ENCODE assay signal across 33 mouse cellular contexts in the genomic region with DNA sequence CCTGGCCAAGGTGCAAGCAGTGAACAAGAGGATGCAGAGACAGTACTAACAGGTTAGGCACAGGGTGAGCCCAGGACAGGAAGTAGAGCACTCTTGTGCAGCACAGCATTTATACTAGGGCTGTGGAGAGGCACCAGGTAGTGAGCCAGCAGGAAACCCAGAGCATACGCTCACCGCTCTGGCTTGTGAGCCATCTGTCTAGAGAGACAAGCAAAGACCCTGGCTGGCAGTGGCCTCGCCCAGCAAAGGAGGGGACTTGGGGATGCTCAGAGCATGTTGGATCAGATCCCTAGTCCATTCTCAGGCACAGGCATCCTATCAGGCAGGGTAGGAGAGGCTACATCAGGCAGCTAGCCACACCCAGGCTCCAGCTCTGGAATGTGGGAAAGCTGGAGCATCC.
DNase-seq lines count a peak whose midpoint lies in the region; ATAC-seq and TF ChIP-seq lines count a peak whose summit lies in the region.
"Had no signal": no experiment of that assay in that cellular context is flagged by ENCODE, and none has a peak within 500 bp of the region (broad histone marks: within the 10 kb centered on the region; RNA-seq: fewer than 3 reads in every experiment).

No protein-coding gene starts in this region.

- TF ChIP-seq CTCF in intestine, postnatal 0 days (IDR thresholded peaks at IDR 0.05; ENCODE audit: low read depth), result no peak

- H3K9ac ChIP-seq in hindbrain, embryonic 13.5 days, result no peak overlapping the region
- H3K9ac ChIP-seq in hindbrain, embryonic 16.5 days (ENCODE audit: low read depth, low read length), result no peak overlapping the region
- no peak overlapping the region for H3K9ac ChIP-seq in kidney, embryonic 14.5 days (ENCODE audit: low read depth, low read length)
- no peak overlapping the region for H3K9ac ChIP-seq in intestine, postnatal 0 days (ENCODE audit: low read depth, low read length)
- H3K9ac ChIP-seq: embryonic facial prominence, embryonic 13.5 days; kidney, embryonic 15.5 days; limb, embryonic 15.5 days; liver, embryonic 15.5 days; lung, embryonic 15.5 days; neural tube, embryonic 15.5 days; stomach, embryonic 15.5 days had no signal

- no peaks in the 10 kb centered on the region for H3K27me3 ChIP-seq in hindbrain, embryonic 13.5 days
- H3K27me3 ChIP-seq in hindbrain, embryonic 16.5 days (replicated peaks; ENCODE audit: control insufficient read depth, insufficient read depth, low read length), result no peaks in the 10 kb centered on the region
- no peaks in the 10 kb centered on the region for H3K27me3 ChIP-seq in kidney, embryonic 14.5 days (ENCODE audit: control insufficient read depth, insufficient read depth, low read length)
- no peaks in the 10 kb centered on the region for H3K27me3 ChIP-seq in intestine, postnatal 0 days (replicated peaks; ENCODE audit: control insufficient read depth, insufficient read depth, low read length)
- H3K27me3 ChIP-seq: CH12.LX; embryonic facial prominence, embryonic 13.5 days; kidney, embryonic 15.5 days; limb, embryonic 15.5 days; liver, embryonic 15.5 days; lung, embryonic 15.5 days; neural tube, embryonic 15.5 days; stomach, embryonic 15.5 days had no signal

- DNase-seq in ZHBTc4 (ENCODE audit: low read depth, low spot score), result peak; percentile 9
- peak; percentile 85 for DNase-seq in cerebellum, adult 11-12 months
- DNase-seq in cerebellum, postnatal 10 days, result peak; percentile 71 to 81
- DNase-seq: adrenal gland, adult 8-10 months; B cell, adult 2 months; embryo, embryonic 11 days; gastrocnemius, adult 2 months; heart, postnatal 4 days; kidney, postnatal 36 days; layer of hippocampus, adult 9-11 months; lung, postnatal 4 days; right cerebral cortex, adult 18-20 months; right cerebral cortex, postnatal 4 days; thymus, postnatal 36 days had no signal

- peaks cover 34% of the 10 kb centered on the region for H3K4me1 ChIP-seq in hindbrain, embryonic 13.5 days (replicated peaks)
- H3K4me1 ChIP-seq in hindbrain, embryonic 16.5 days (ENCODE audit: control insufficient read depth, insufficient read depth, low read depth, low read length), result peaks cover 16% of the 10 kb centered on the region
- H3K4me1 ChIP-seq in kidney, embryonic 14.5 days (ENCODE audit: control insufficient read depth, insufficient read depth, low read length), result no peaks in the 10 kb centered on the region
- H3K4me1 ChIP-seq in intestine, postnatal 0 days (replicated peaks; ENCODE audit: control insufficient read depth, insufficient read depth, low read length), result no peaks in the 10 kb centered on the region
- H3K4me1 ChIP-seq: liver, embryonic 15.5 days; lung, embryonic 15.5 days had no signal

- no peak overlapping the region for H3K4me3 ChIP-seq in hindbrain, embryonic 13.5 days
- H3K4me3 ChIP-seq in hindbrain, embryonic 16.5 days (ENCODE audit: low read length), result no peak overlapping the region
- no peak overlapping the region for H3K4me3 ChIP-seq in kidney, embryonic 14.5 days (ENCODE audit: low read length)
- H3K4me3 ChIP-seq in intestine, postnatal 0 days (ENCODE audit: low read depth, low read length), result no peak overlapping the region
- H3K4me3 ChIP-seq: embryonic facial prominence, embryonic 13.5 days; erythroblast, embryonic 14.5 days; gastrocnemius, adult 2 months; heart, embryonic 10.5 days; kidney, embryonic 15.5 days; limb, embryonic 15.5 days; liver, embryonic 15.5 days; lung, embryonic 15.5 days; midbrain, embryonic 10.5 days; neural tube, embryonic 15.5 days; stomach, embryonic 15.5 days had no signal

- WGBS in hindbrain, embryonic 13.5 days, result 93% methylated on average over 3 of the region's 3 CpGs
- WGBS in hindbrain, embryonic 16.5 days, result 71% methylated on average over 3 of the region's 3 CpGs
- WGBS in kidney, embryonic 14.5 days, result 100% methylated on average over 3 of the region's 3 CpGs
- WGBS in intestine, postnatal 0 days, result 92% methylated on average over 3 of the region's 3 CpGs

- H3K4me2 ChIP-seq in hindbrain, embryonic 13.5 days, result no peak overlapping the region
- no peak overlapping the region for H3K4me2 ChIP-seq in hindbrain, embryonic 16.5 days (ENCODE audit: low read length)
- H3K4me2 ChIP-seq in kidney, embryonic 14.5 days (replicated peaks; ENCODE audit: low read depth, low read length), result no peak overlapping the region
- no peak overlapping the region for H3K4me2 ChIP-seq in intestine, postnatal 0 days (replicated peaks; ENCODE audit: low read depth)
- H3K4me2 ChIP-seq: embryonic facial prominence, embryonic 13.5 days; kidney, embryonic 15.5 days; limb, embryonic 15.5 days; liver, embryonic 15.5 days; lung, embryonic 15.5 days; neural tube, embryonic 15.5 days; stomach, embryonic 15.5 days had no signal

- ATAC-seq in hindbrain, embryonic 13.5 days (ENCODE audit: low FRiP score), result no peak
- no peak for ATAC-seq in hindbrain, embryonic 16.5 days
- ATAC-seq in kidney, embryonic 14.5 days (ENCODE audit: low FRiP score, low TSS enrichment), result no peak
- no peak for ATAC-seq in intestine, postnatal 0 days
- ATAC-seq: activated CD4-positive, CD25-positive, alpha-beta regulatory T cell, adult 4 months; forebrain, embryonic 14.5 days; inflammation-experienced regulatory T-cells, adult 6 months had no signal

- H3K9me3 ChIP-seq in hindbrain, embryonic 13.5 days, result no peaks in the 10 kb centered on the region
- no peaks in the 10 kb centered on the region for H3K9me3 ChIP-seq in hindbrain, embryonic 16.5 days (ENCODE audit: control insufficient read depth, low read length)
- no peaks in the 10 kb centered on the region for H3K9me3 ChIP-seq in kidney, embryonic 14.5 days (ENCODE audit: control insufficient read depth, low read length)
- H3K9me3 ChIP-seq in intestine, postnatal 0 days (ENCODE audit: control insufficient read depth), result no peaks in the 10 kb centered on the region
- H3K9me3 ChIP-seq: embryonic facial prominence, embryonic 13.5 days; heart, embryonic 10.5 days; kidney, embryonic 15.5 days; limb, embryonic 15.5 days; liver, embryonic 15.5 days; lung, embryonic 15.5 days; midbrain, embryonic 10.5 days; neural tube, embryonic 15.5 days; stomach, embryonic 15.5 days had no signal

- no peaks in the 10 kb centered on the region for H3K36me3 ChIP-seq in hindbrain, embryonic 13.5 days
- H3K36me3 ChIP-seq in hindbrain, embryonic 16.5 days (ENCODE audit: control insufficient read depth, insufficient read depth, low read length), result no peaks in the 10 kb centered on the region
- no peaks in the 10 kb centered on the region for H3K36me3 ChIP-seq in kidney, embryonic 14.5 days (ENCODE audit: control insufficient read depth, insufficient read depth, low read length)
- H3K36me3 ChIP-seq in intestine, postnatal 0 days (ENCODE audit: control insufficient read depth, insufficient read depth), result no peaks in the 10 kb centered on the region
- H3K36me3 ChIP-seq: embryonic facial prominence, embryonic 13.5 days; G1E; heart, embryonic 10.5 days; kidney, embryonic 15.5 days; limb, embryonic 15.5 days; liver, embryonic 15.5 days; lung, embryonic 15.5 days; neural tube, embryonic 15.5 days; stomach, embryonic 15.5 days had no signal

- peak overlapping the region; percentile 9; the same call in 1 of the 2 replicates for H3K27ac ChIP-seq in hindbrain, embryonic 13.5 days
- H3K27ac ChIP-seq in hindbrain, embryonic 16.5 days (ENCODE audit: low read depth, low read length), result no peak overlapping the region
- H3K27ac ChIP-seq in kidney, embryonic 14.5 days (ENCODE audit: low read depth, low read length), result no peak overlapping the region
- H3K27ac ChIP-seq in intestine, postnatal 0 days (ENCODE audit: low read depth, low read length), result no peak overlapping the region
- H3K27ac ChIP-seq: embryonic facial prominence, embryonic 13.5 days; gastrocnemius, adult 2 months; heart, embryonic 10.5 days; kidney, embryonic 15.5 days; limb, embryonic 15.5 days; liver, embryonic 15.5 days; lung, embryonic 15.5 days; midbrain, embryonic 10.5 days; neural tube, embryonic 15.5 days; stomach, embryonic 15.5 days had no signal

Comparison
In these comparisons a context has a peak if more than half of its experiments do, and no peak if none do; other contexts are left out.
1. DNase-seq: peak in every context shown above with its lines; median percentile 85 in cerebellum, adult 11-12 months; 76 in cerebellum, postnatal 10 days; 9 in ZHBTc4.